Mouse (Mus musculus): Measurements from ENCODE around the gene Cfap299. TPM values are rescaled to one million over a fixed set of nuclear protein-coding genes. Genes with fewer than 3 reads are reported as not detected.
"Not testable (repeated sequence)": the region's sequence is repeated elsewhere in the genome, so short reads cannot be mapped to it uniquely, and the experiment has no call there.

Cfap299 gene
- total RNA-seq, 1 experiment from 2014 or later = not detected

DNA sequence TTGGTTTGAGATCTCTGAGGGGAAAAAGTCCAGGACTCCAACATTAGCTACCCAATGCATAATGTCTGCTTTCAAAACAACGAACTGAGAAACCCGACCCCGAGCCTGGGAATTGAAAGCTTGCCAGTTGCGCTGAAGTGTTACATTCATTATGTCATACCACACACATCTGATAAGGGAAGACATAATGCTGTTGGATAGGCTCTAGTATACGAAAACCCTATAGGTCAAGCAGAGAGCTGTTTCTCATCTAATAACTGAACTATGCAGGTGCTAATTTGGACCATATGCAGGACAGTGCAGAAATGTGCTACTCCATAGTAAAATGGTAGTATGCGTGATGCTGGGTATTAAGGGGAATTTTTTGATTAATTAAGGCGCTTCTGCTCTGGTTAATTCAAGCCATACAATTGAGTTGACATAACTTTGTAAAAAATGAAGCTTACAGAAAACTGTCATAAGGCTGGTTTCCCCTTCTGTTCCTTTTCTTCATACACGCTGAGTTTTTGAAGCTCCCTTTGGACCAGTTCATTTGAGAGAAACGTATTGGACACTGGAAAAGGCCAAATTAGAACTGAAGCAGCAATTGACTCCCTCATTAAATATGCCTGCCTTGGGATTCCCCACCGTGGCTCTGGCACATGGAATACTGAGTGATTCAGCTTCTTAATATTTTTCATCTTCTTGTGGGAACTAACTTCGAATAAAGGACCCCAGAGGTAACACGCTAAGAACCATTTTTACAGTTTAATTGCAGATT lies 245.8 kb downstream of the Cfap299 start:
- no peak for ATAC-seq (replicated peaks; ENCODE audit: insufficient number of reproducible peaks, low FRiP score, low TSS enrichment, poor library complexity, severe bottlenecking)

DNA sequence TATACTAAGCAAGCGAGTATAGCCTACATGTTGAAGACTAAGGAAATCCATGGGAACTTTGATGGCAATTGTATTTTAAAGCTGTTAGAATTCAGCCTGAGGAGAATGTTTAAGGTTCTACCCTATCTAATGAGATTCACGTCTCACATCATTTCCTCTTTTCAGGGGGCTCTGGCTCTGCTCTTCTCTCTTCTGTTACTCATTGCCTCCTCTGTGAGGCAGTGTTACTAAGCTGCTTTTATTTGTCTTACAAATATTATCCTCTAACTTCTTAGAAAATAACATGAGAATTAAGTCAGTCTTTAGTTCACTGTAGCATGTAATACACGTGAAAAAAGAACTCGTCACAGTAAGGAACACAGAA lies 246.3 kb downstream of the Cfap299 start:
- no peak for ATAC-seq (replicated peaks; ENCODE audit: insufficient number of reproducible peaks, low FRiP score, low TSS enrichment, poor library complexity, severe bottlenecking)

DNA sequence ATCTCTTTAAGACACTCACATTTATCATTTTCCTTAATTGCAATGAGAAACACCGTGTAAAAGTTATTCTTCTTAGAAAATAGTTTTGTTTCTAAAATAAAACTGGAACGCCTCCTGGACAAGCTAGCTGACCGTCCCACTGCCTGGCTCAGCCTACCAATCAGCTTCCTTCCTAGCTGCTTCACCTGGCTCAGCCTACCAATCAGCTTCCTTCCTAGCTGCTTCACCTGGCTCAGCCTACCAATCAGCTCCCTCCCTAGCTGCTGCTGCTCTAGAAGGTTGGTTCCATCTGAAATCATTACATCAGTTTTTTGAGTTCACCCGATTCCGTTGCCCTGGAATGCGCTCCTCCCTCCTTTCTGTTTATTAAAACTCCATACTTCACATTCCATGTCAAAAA lies 247.4 kb downstream of the Cfap299 start:
- not testable (repeated sequence) for ATAC-seq (replicated peaks; ENCODE audit: insufficient number of reproducible peaks, low FRiP score, low TSS enrichment, poor library complexity, severe bottlenecking)

DNA sequence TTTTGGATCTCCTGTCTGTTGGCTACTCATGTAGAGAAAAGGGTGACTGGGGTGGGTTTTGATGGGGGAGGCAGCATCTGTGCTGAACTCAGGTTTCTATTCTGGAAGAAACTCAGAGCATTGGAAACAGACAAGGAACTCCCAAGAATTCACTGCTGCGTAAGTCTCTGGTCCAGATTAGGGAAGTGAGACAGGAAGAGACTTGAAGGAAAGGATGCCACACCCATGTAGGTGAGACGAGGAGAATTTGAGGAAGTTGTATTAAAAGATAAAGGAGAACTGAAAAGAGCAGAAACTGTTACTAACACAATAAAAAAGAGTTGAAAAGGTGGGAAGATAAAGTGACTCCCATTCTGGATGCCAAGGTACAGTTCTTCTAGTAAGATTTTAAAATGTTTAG lies 249.3 kb downstream of the Cfap299 start:
- no peak for ATAC-seq (replicated peaks; ENCODE audit: insufficient number of reproducible peaks, low FRiP score, low TSS enrichment, poor library complexity, severe bottlenecking)

DNA sequence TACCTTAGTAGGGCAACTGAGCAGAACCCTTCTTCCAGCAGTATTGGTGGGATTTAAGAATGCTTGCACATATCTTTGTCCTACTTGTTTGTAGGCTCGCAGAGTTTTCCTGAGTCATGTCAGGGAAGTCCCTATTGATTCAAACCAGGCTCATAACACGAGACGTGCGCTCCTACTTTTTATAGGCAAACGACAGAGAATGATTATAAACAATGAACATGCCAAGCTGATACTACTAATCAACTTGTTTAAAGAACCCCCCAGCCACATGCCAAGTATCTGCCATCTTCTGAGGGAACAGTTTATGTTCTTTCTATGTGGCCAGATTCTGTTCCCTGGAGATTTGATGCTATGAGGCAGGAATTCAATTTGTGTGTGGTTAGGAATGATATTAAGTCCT lies 251.7 kb downstream of the Cfap299 start:
- no peak for ATAC-seq (replicated peaks; ENCODE audit: insufficient number of reproducible peaks, low FRiP score, low TSS enrichment, poor library complexity, severe bottlenecking)

DNA sequence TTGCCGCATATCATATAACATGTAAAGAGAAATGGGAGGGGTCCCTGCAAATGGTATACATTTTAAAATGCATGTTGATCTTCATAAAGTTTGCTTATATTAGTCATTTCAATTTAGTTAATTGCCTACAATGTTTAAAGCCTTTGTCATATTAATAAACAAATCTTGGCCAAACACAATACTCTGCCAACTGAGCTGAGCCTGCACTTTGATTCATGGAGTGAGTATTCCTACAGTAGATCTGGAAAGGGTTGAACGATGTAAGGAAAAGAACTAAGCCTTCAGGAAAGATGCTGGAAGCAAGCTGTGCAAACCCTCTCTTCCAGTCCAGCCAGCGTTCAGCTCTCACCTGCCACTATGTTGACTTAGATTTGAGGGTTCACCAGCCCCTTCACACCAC lies 252.9 kb downstream of the Cfap299 start:
- ATAC-seq (replicated peaks; ENCODE audit: insufficient number of reproducible peaks, low FRiP score, low TSS enrichment, poor library complexity, severe bottlenecking) = no peak

DNA sequence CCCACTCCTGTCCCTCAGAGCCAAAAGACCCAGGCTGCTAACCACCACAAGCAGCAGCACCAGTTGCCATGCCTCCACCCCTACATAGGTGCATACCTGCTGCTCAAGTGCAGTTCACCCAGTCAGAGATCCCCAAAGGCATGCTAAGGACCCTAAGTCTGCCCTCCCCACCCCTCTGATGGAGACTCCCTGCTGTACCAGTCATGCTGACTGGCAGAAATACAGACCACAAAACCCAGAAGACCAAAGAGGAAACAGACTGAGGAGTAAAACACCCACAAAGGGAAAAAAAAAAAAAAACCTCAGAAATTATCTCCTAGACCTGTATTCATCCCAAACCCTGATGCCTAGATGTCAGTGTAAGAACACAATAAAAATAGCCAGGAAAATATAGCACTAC lies 256.8 kb downstream of the Cfap299 start:
- no peak for ATAC-seq (replicated peaks; ENCODE audit: insufficient number of reproducible peaks, low FRiP score, low TSS enrichment, poor library complexity, severe bottlenecking)

DNA sequence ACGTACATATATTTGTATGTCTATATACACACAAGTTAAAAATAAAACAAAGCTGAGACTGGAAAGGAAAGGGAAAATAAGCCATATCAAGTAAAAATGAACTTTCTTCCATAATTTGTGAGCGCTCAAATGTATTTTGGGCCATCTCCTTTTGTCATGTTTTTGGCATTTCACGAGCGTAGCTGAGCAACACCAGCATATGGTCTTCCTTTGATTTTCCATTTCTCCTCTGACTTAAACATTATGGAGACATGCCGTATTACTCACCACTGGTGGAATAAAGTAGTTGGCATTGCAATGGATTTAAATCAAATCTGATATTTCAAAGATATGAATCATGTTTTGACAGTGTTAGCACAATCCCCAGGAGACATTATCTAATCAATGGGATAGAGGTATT lies 284.4 kb downstream of the Cfap299 start:
- no peak for ATAC-seq (replicated peaks; ENCODE audit: insufficient number of reproducible peaks, low FRiP score, low TSS enrichment, poor library complexity, severe bottlenecking)

DNA sequence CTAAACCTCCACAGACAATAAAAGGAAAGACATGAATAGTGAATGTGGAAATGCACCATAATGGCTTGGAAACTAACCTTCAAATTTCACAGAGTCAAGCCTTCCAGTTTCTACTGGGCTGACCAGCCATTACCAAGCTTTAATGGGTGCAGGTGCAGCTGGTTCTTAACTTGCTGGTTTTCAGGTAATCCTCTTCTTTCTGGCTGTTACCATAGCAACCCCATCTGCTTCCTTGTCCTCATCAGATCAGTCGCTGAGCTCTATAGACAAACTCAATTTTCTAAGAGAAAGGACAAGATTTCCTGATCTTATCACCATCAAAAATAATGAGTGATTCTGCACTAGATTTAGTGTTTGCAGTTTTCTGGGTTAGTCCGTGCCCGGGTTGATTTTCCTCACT lies 287.8 kb downstream of the Cfap299 start:
- no peak for ATAC-seq (replicated peaks; ENCODE audit: insufficient number of reproducible peaks, low FRiP score, low TSS enrichment, poor library complexity, severe bottlenecking)

DNA sequence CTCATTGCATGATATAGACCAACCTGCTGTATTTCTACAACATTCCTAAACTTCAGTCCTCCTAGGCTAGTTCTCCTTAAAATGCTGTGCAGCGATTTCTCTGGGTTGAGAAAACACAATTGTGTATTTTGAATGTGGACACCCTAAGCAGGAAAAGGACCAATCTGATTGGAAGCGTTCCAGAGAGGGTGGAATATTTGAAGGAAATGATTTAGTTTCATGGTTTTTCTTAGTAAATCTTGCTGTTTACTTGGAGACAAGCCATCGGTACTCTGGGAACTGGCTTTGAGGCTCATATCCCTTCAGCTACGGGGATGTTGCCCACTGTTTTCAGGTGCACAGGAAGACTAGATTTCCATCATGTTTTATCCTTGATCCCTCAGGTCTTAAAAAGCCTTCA lies 288.3 kb downstream of the Cfap299 start:
- no peak for ATAC-seq (replicated peaks; ENCODE audit: insufficient number of reproducible peaks, low FRiP score, low TSS enrichment, poor library complexity, severe bottlenecking)

DNA sequence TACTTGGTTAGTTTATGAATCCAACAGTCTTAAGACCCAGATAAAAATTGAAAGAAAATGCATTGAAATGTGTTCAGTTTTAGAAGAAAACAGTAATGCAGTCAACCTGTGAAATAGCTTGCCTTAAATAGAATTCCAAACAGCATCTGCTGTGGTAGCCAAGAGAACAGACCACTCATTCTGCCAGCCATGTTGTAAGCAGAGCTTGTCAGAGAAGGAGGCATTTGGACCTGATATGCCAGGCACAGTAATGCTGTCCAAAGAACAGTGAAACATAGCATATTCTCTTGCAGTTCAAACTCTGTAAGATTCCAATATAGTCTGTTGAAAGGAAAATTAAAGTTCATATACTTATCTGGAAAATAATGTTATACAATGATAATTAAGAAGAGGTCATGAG lies 321.2 kb downstream of the Cfap299 start:
- no peak for ATAC-seq (replicated peaks; ENCODE audit: insufficient number of reproducible peaks, low FRiP score, low TSS enrichment, poor library complexity, severe bottlenecking)

DNA sequence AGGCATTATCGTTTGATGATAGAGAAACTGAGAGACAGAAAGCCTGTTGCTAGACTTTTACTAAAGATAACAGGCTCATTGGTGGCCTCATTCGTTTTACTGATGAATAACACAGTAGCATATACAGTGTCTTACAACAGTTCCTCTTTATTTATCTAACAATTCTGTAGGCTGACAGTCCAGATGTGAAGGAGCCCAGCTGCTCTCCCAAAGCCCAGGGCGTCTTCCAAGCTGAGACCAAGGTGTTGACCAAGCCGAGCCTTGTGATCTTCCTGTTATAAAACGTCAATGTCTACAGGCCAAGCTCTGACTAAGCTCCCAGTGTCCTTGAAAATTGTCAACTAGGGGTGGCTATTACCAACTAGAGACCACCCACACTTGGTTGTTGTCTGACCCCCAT lies 321.9 kb downstream of the Cfap299 start:
- ATAC-seq (replicated peaks; ENCODE audit: insufficient number of reproducible peaks, low FRiP score, low TSS enrichment, poor library complexity, severe bottlenecking) = no peak

DNA sequence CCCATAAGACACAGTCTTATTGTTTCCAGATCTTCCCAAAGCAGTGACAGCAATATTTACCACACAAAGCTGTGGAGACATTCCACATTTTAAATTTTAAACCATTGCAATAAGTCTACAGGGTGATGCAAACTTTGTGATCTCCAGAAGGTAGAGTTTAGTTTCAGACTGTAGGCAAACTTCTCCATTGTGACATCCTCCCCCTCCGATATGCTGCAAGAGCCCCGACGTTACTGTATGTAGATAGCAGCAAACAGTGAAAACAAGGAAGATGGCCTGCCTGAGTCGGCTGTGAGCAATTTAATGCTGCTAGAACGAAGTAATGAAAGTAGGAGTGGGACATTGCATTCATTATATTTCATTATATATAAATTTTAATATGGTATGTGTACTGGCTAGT lies 359.1 kb downstream of the Cfap299 start:
- ATAC-seq (replicated peaks; ENCODE audit: insufficient number of reproducible peaks, low FRiP score, low TSS enrichment, poor library complexity, severe bottlenecking) = no peak

DNA sequence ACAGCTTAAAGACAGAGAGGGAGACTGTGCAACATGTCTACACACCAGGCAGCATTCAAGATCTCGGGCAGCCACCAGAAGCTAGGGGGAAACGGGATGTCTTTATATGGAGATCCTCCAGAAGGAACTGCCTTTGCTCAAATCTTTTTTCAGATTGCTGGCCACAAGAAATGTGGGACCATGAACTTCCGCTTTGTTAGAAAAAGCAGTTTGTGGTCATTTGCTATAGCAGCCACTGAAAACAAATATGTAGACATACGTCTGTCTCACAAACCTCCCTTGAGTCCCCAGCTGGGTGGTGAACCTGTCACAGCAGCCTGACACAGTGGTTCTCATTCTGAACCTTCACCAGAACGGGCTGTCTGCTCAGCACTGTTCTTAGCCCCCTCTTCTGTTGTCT lies 363.0 kb downstream of the Cfap299 start:
- no peak for ATAC-seq (replicated peaks; ENCODE audit: insufficient number of reproducible peaks, low FRiP score, low TSS enrichment, poor library complexity, severe bottlenecking)

DNA sequence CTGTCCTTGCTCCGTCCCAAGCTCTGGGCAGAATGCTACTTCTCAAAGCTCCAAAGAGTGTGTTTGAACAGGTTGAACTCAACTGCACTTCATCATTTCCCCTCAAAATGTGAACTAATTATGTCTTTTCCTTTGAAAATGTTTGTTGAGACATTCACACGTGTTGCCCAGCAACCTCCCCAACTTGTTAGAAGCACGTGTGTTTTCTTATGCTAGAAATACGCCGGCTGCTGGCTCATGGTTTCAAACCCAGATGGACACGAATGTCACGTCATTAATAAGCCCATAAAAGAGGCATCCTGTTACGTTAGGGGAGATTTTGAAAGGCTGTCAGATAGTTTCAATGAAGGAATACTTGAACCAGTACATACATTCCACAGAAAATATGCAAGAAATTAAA lies 367.2 kb downstream of the Cfap299 start:
- no peak for ATAC-seq (replicated peaks; ENCODE audit: insufficient number of reproducible peaks, low FRiP score, low TSS enrichment, poor library complexity, severe bottlenecking)

DNA sequence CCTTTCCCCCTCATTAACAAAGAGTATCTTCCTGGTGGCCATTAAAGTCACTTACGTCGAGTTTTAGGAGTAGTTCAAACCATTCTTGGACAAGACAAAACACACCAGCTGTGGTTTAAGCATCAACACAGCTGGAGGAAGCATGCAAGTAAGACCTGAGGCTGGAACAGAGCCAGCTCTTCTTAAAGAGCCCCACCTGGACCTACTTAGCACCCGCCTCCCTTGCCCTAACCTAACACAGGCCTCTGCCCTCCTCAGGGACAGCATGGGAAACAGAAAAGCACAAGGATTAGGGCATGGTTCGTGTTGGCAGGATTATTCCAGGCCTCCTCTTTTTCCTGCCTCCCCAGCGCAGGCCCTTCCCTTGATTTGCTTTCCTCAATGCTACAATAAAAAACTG lies 374.9 kb downstream of the Cfap299 start:
- ATAC-seq (replicated peaks; ENCODE audit: insufficient number of reproducible peaks, low FRiP score, low TSS enrichment, poor library complexity, severe bottlenecking) = no peak

DNA sequence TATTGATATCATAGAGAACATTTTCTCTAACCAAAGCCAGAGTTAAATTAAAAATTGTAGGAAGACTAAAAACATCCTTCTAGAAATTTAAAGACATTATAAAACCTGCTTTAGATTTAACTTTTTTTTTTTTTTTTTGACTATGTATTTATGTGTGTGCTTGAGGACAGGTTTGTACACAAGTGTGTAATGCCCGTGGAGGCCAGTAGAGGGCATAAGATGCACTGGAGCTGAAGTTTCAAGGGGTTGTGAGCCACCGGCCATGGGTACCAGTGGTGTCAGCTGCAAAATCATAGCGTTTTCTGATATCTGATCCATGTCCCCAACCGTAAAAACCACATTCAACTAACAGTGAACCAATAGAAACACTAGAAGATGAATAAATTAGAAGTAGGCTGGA lies 377.5 kb downstream of the Cfap299 start:
- ATAC-seq (replicated peaks; ENCODE audit: insufficient number of reproducible peaks, low FRiP score, low TSS enrichment, poor library complexity, severe bottlenecking) = no peak

DNA sequence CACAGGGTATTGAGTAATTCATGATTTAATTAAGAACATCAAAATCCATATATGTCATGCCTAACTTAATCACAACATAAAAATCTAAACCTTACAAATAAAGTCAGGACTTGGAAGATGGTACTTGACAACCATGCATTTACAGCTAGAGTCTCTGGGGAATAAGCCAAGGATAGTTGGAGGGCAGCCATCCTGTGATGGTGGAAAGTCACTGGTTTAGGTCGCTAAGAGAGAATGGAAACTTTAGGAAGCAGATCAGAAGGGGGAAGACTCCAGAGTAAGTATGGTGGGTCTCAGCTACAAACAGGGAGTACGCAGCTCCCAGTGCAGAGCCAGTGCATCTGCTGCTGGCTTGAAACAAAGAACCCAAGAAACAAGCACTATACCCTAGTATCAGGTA lies 386.3 kb downstream of the Cfap299 start:
- ATAC-seq (replicated peaks; ENCODE audit: insufficient number of reproducible peaks, low FRiP score, low TSS enrichment, poor library complexity, severe bottlenecking) = no peak

DNA sequence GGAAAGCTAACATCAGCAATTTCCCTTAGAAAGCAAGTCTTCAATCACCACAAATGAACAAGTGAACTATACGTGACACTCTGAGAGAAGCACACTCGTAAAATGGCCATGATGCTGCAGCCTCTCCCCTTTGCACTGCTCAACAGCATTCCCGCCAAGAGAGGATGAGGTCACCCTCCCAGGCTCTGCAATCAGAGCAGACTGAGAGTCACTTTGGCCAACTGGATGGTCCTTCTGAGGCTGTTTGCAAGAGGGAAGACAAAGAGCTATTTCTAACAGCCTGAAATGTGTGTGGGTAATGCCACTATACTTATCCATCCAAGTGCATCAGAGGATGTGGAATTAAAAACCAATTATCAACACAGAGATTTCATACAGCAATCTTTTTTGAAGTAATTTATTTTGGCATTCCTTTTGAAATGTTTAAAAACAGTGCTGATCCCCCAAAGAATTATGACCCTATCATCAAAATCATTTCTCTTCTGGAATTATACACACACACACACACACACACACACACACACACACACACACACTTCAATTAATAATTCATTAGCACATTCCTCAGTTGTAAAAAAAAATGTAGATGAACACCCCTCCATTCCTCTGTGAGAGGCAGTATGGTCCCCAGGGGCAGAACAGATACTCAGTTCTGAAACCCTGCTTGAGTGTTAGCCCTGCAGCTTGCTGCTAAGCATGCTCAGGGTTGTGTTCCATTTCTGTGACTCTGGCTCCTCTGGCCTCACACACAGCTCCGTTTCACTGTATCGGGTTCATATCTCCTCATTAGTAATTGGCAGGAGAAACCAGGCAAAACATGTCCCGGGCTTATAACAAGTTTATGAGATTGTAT lies 403.3 kb downstream of the Cfap299 start:
- ATAC-seq (replicated peaks; ENCODE audit: insufficient number of reproducible peaks, low FRiP score, low TSS enrichment, poor library complexity, severe bottlenecking) = no peak

DNA sequence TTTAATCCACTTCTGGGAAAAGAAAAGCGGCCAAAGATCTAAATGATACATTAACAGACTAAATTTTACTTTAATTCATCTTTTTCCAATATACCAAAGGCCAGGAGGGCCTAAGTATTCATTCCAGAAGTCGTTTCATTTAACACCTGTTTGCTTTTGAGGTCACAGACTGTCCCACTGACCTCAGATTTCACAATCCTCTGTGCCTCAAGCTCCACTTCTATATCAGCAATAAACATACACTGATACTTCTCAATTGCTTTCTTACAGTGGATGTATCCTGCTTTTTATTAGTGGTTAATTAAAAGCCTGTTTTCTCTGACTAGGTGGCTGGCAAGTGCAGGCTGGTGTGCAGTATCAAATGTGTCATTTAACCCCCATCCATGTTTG lies 403.9 kb downstream of the Cfap299 start:
- ATAC-seq (replicated peaks; ENCODE audit: insufficient number of reproducible peaks, low FRiP score, low TSS enrichment, poor library complexity, severe bottlenecking) = no peak

All from monocyte, adult 5-6 weeks (primary cell).